Mouse (Mus musculus) neural tube, embryonic 12.5 days (tissue): ENCODE measurements around the gene Eprs. TPM values are rescaled to one million over a fixed set of nuclear protein-coding genes. Genes with fewer than 3 reads are reported as not detected.

Experiments
- ATAC-seq: fragments of 200-750 bp; cut with Nextera tagmentation; 2 replicates; pipeline ENCODE4 v1.8.0; 2017; ENCODE audit warnings: low read depth, mild to moderate bottlenecking, moderate TSS enrichment, moderate library complexity; ENCODE audit not compliant: low FRiP score
- H3K27ac ChIP-seq: fragments of 300-500 bp; sonication (generic); 2 replicates; pipeline ENCODE4 v1.5.1; 2016
- H3K27me3 ChIP-seq: fragments of 300-500 bp; sonication (generic); replicated peaks from 2 replicates; pipeline ENCODE4 v1.6.1; 2016; ENCODE audit warnings: mild to moderate bottlenecking
- H3K36me3 ChIP-seq: fragments of 300-500 bp; sonication (generic); 2 replicates; pipeline ENCODE4 v1.6.1; 2016; ENCODE audit warnings: mild to moderate bottlenecking
- H3K4me1 ChIP-seq: fragments of 300-500 bp; sonication (generic); 2 replicates; pipeline ENCODE4 v1.6.1; 2016
- H3K4me2 ChIP-seq: fragments of 300-500 bp; sonication (generic); replicated peaks from 2 replicates; pipeline ENCODE4 v1.6.1; 2016; ENCODE audit warnings: mild to moderate bottlenecking
- H3K4me3 ChIP-seq: fragments of 300-500 bp; sonication (generic); 2 replicates; pipeline ENCODE4 v1.5.1; 2016
- H3K9ac ChIP-seq: fragments of 300-500 bp; sonication (generic); 2 replicates; pipeline ENCODE4 v1.6.1; 2016; ENCODE audit warnings: mild to moderate bottlenecking
- H3K9me3 ChIP-seq: fragments of 300-500 bp; sonication (generic); 2 replicates; pipeline ENCODE4 v1.6.1; 2016; ENCODE audit warnings: mild to moderate bottlenecking
- WGBS: fragments of 180-500 bp; shearing (Covaris S2); methylation state at CpG from one replicate; pipeline ENCODE4 v1.1.7; 2016; 5-methylcytosine and 5-hydroxymethylcytosine counted together
- polyA plus RNA-seq: library from polyadenylated mRNA; unstranded; fragments of >200 nt; fragmentation: Nextera tagmentation; extraction: Ambion mirVana; gene quantifications from 2 replicates; pipeline ENCODE4 v1.2.1, GENCODE M21; 2016

Gene Eprs
- polyA plus RNA-seq, 1 experiment from 2014 or later, result 130 TPM

- WGBS, result 84% methylated on average over 6 of the region's 6 CpGs
- no peak overlapping the region for H3K27ac ChIP-seq
- peaks cover 17% of the 10 kb centered on the region for H3K4me1 ChIP-seq
- ATAC-seq, result no peak
- no peak overlapping the region for H3K4me2 ChIP-seq
- no peak overlapping the region for H3K4me3 ChIP-seq
- H3K27me3 ChIP-seq, result no peaks in the 10 kb centered on the region
- H3K9ac ChIP-seq, result no peak overlapping the region
- peaks cover 30% of the 10 kb centered on the region for H3K36me3 ChIP-seq
- no peaks in the 10 kb centered on the region for H3K9me3 ChIP-seq
Observed at GRCm38 (mm10) chr1:185367383-185367782, 4.5 kb downstream of the Eprs start.

- Histone ChIP-seq H3K9ac (no peak overlapping the region), H3K27ac (no peak overlapping the region), H3K9me3 (no peaks in the 10 kb centered on the region), H3K4me1 (peaks cover 6% of the 10 kb centered on the region), H3K36me3 (peaks cover 44% of the 10 kb centered on the region), H3K4me3 (no peak overlapping the region), H3K4me2 (no peak overlapping the region), H3K27me3 (no peaks in the 10 kb centered on the region)
- no peak for ATAC-seq
- 97% methylated on average over 6 of the region's 6 CpGs for WGBS
Observed at GRCm38 (mm10) chr1:185369979-185370378, 7.1 kb downstream of the Eprs start.

GRCm38 (mm10) chr1:185376390-185376789 is 13.5 kb downstream of the Eprs start:
- no peak for ATAC-seq

GRCm38 (mm10) chr1:185377429-185377828 is 14.6 kb downstream of the Eprs start:
- no peak overlapping the region for H3K4me3 ChIP-seq
- no peaks in the 10 kb centered on the region for H3K9me3 ChIP-seq
- H3K27me3 ChIP-seq, result no peaks in the 10 kb centered on the region
- H3K36me3 ChIP-seq, result peaks cover 75% of the 10 kb centered on the region
- no peak overlapping the region for H3K27ac ChIP-seq
- WGBS, result 94% methylated on average over 2 of the region's 2 CpGs
- H3K4me1 ChIP-seq, result no peaks in the 10 kb centered on the region
- no peak overlapping the region for H3K9ac ChIP-seq
- ATAC-seq, result no peak
- no peak overlapping the region for H3K4me2 ChIP-seq

More at GRCm38 (mm10) chr1:185376390-185376789, 13.5 kb downstream of the Eprs start:
- Histone ChIP-seq H3K4me3 (no peak overlapping the region), H3K9me3 (no peaks in the 10 kb centered on the region), H3K27ac (no peak overlapping the region), H3K4me1 (no peaks in the 10 kb centered on the region), H3K9ac (no peak overlapping the region), H3K36me3 (peaks cover 77% of the 10 kb centered on the region), H3K27me3 (no peaks in the 10 kb centered on the region), H3K4me2 (no peak overlapping the region)

GRCm38 (mm10) chr1:185401615-185402014 is 38.8 kb downstream of the Eprs start:
- peaks cover 69% of the 10 kb centered on the region for H3K36me3 ChIP-seq
- 94% methylated on average over 5 of the region's 5 CpGs for WGBS

GRCm38 (mm10) chr1:185404021-185404420 is 41.2 kb downstream of the Eprs start:
- H3K36me3 ChIP-seq, result peaks cover 71% of the 10 kb centered on the region
- H3K4me1 ChIP-seq, result no peaks in the 10 kb centered on the region

More at GRCm38 (mm10) chr1:185401615-185402014, 38.8 kb downstream of the Eprs start:
- H3K27me3 ChIP-seq, result no peaks in the 10 kb centered on the region
- H3K4me2 ChIP-seq, result no peak overlapping the region
- H3K4me3 ChIP-seq, result no peak overlapping the region
- H3K9ac ChIP-seq, result no peak overlapping the region
- ATAC-seq, result no peak
- H3K9me3 ChIP-seq, result no peaks in the 10 kb centered on the region
- H3K27ac ChIP-seq, result no peak overlapping the region
- no peaks in the 10 kb centered on the region for H3K4me1 ChIP-seq

GRCm38 (mm10) chr1:185405921-185406320 is 43.1 kb downstream of the Eprs start:
- WGBS, result 95% methylated on average over 10 of the region's 10 CpGs

More at GRCm38 (mm10) chr1:185404021-185404420, 41.2 kb downstream of the Eprs start:
- Histone ChIP-seq H3K9ac (no peak overlapping the region), H3K4me2 (no peak overlapping the region), H3K27me3 (no peaks in the 10 kb centered on the region), H3K9me3 (no peaks in the 10 kb centered on the region), H3K4me3 (no peak overlapping the region), H3K27ac (no peak overlapping the region)
- WGBS, result 43% methylated on average over 2 of the region's 2 CpGs
- no peak for ATAC-seq

GRCm38 (mm10) chr1:185409831-185410230 is 47.0 kb downstream of the Eprs start:
- no peak overlapping the region for H3K27ac ChIP-seq
- H3K27me3 ChIP-seq, result no peaks in the 10 kb centered on the region
- no peak overlapping the region for H3K4me3 ChIP-seq
- no peaks in the 10 kb centered on the region for H3K9me3 ChIP-seq
- H3K36me3 ChIP-seq, result peaks cover 68% of the 10 kb centered on the region
- no peak overlapping the region for H3K9ac ChIP-seq
- no peak overlapping the region for H3K4me2 ChIP-seq
- no peaks in the 10 kb centered on the region for H3K4me1 ChIP-seq
- ATAC-seq, result no peak
- WGBS, result 84% methylated on average over 3 of the region's 3 CpGs

More at GRCm38 (mm10) chr1:185405921-185406320, 43.1 kb downstream of the Eprs start:
- H3K4me1 ChIP-seq, result no peaks in the 10 kb centered on the region
- H3K9ac ChIP-seq, result no peak overlapping the region
- H3K4me2 ChIP-seq, result no peak overlapping the region
- no peak overlapping the region for H3K4me3 ChIP-seq
- H3K9me3 ChIP-seq, result no peaks in the 10 kb centered on the region
- no peaks in the 10 kb centered on the region for H3K27me3 ChIP-seq
- ATAC-seq, result no peak
- H3K36me3 ChIP-seq, result peaks cover 69% of the 10 kb centered on the region
- H3K27ac ChIP-seq, result no peak overlapping the region

GRCm38 (mm10) chr1:185418011-185418410 is 55.2 kb downstream of the Eprs start:
- H3K36me3 ChIP-seq, result peaks cover 71% of the 10 kb centered on the region
- WGBS, result 91% methylated on average over 9 of the region's 9 CpGs
- ATAC-seq, result no peak

GRCm38 (mm10) chr1:185419805-185420204 is 57.0 kb downstream of the Eprs start:
- no peak overlapping the region for H3K27ac ChIP-seq
- peaks cover 61% of the 10 kb centered on the region for H3K36me3 ChIP-seq
- H3K4me2 ChIP-seq, result no peak overlapping the region
- ATAC-seq, result no peak
- H3K4me3 ChIP-seq, result no peak overlapping the region
- no peaks in the 10 kb centered on the region for H3K9me3 ChIP-seq
- 93% methylated on average over 5 of the region's 5 CpGs for WGBS
- no peaks in the 10 kb centered on the region for H3K27me3 ChIP-seq
- no peak overlapping the region for H3K9ac ChIP-seq
- no peaks in the 10 kb centered on the region for H3K4me1 ChIP-seq

More at GRCm38 (mm10) chr1:185418011-185418410, 55.2 kb downstream of the Eprs start:
- no peak overlapping the region for H3K4me2 ChIP-seq
- H3K4me1 ChIP-seq, result no peaks in the 10 kb centered on the region
- no peaks in the 10 kb centered on the region for H3K9me3 ChIP-seq
- no peak overlapping the region for H3K9ac ChIP-seq
- H3K27ac ChIP-seq, result no peak overlapping the region
- H3K27me3 ChIP-seq, result no peaks in the 10 kb centered on the region
- no peak overlapping the region for H3K4me3 ChIP-seq

GRCm38 (mm10) chr1:185420776-185421175 is 57.9 kb downstream of the Eprs start:
- Histone ChIP-seq H3K4me3 (no peak overlapping the region), H3K9ac (no peak overlapping the region), H3K4me1 (no peaks in the 10 kb centered on the region), H3K27ac (no peak overlapping the region), H3K9me3 (no peaks in the 10 kb centered on the region), H3K4me2 (no peak overlapping the region), H3K36me3 (peaks cover 63% of the 10 kb centered on the region), H3K27me3 (no peaks in the 10 kb centered on the region)
- 93% methylated on average over 6 of the region's 6 CpGs for WGBS
- no peak for ATAC-seq

- H3K27ac ChIP-seq, result no peak overlapping the region
- H3K9ac ChIP-seq, result no peak overlapping the region
- H3K9me3 ChIP-seq, result no peaks in the 10 kb centered on the region
- peaks cover 57% of the 10 kb centered on the region for H3K36me3 ChIP-seq
- 92% methylated on average over 5 of the region's 5 CpGs for WGBS
- no peak overlapping the region for H3K4me2 ChIP-seq
- H3K4me3 ChIP-seq, result no peak overlapping the region
- no peaks in the 10 kb centered on the region for H3K27me3 ChIP-seq
- no peaks in the 10 kb centered on the region for H3K4me1 ChIP-seq
- no peak for ATAC-seq
Observed at GRCm38 (mm10) chr1:185426583-185426982, 63.7 kb downstream of the Eprs start.

- Histone ChIP-seq H3K9ac (no peak overlapping the region), H3K9me3 (no peaks in the 10 kb centered on the region), H3K27ac (no peak overlapping the region), H3K36me3 (peaks cover 42% of the 10 kb centered on the region), H3K4me1 (no peaks in the 10 kb centered on the region), H3K27me3 (no peaks in the 10 kb centered on the region), H3K4me2 (no peak overlapping the region), H3K4me3 (no peak overlapping the region)
- 95% methylated on average over 5 of the region's 5 CpGs for WGBS
- ATAC-seq, result no peak
Observed at GRCm38 (mm10) chr1:185430488-185430887, 67.6 kb downstream of the Eprs start.
